Mouse (Mus musculus): Measurements from ENCODE around the gene 1700025G04Rik.

DNA sequence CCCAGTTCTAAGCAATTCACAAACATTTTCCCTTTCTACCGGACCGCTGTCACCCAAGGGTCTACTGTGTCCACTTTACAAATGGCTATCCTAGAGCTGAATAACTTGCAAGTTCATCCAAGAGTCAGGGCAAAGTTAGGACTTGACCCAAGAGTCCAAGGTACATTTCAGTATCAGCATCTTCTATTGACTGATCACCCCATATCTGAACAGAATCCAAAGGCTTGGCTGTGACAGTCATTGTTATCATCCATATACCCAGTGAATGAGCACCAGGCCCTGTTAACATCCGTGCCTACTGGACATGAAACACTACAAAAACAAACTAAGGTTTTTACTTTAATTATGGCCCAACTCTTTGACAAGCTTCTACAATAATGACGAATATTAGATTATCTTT is 48.9 kb downstream of the 1700025G04Rik start:
- TF ChIP-seq CTCF (IDR thresholded peaks at IDR 0.05; ENCODE audit: low read depth): no peak
- no peak for TF ChIP-seq EP300 (IDR thresholded peaks at IDR 0.05; ENCODE audit: low read depth)

Data from heart, postnatal 0 days (tissue).